In genomic region chr5:129584583-129585541, GRCm38 (mm10) we compare ENCODE assay signal across 8 mouse cellular contexts. TPM values are rescaled to one million over a fixed set of nuclear protein-coding genes. Genes with fewer than 3 reads are reported as not detected.
DNase-seq lines count a peak whose midpoint lies in the region; ATAC-seq and TF ChIP-seq lines count a peak whose summit lies in the region.

No protein-coding gene starts in this region.

- peak overlapping the region; percentile 28 for H3ac ChIP-seq in myocyte (ENCODE audit: control insufficient read depth, insufficient read length)

- DNase-seq in gastrocnemius, adult 2 months = peak; percentile 41
- no peak for DNase-seq in gastrocnemius, adult 8-10 months (ENCODE audit: low spot score in 2 of 2)
- DNase-seq in MN1 (ENCODE audit: low spot score) = peak; percentile 52
- peak; percentile 59 to 61 for DNase-seq in cerebellum, postnatal 36 days
- DNase-seq in limb, embryonic 14.5 days (ENCODE audit: low spot score) = no peak
- DNase-seq in thymus, adult 18-20 months = peak; percentile 28 to 41

- no peak for TF ChIP-seq POLR2A in limb, embryonic 14.5 days (IDR thresholded peaks at IDR 0.05; ENCODE audit: borderline replicate concordance, extremely low read depth, insufficient read depth, insufficient read length)
- TF ChIP-seq POLR2A in myocyte (IDR thresholded peaks at IDR 0.05; ENCODE audit: insufficient read length, low read depth) = no peak

- intact Hi-C loops in gastrocnemius, adult 2 months (cut with DNase I) = loop anchor here (2.0 kb wide), 1 partner anchor 196 kb away; no protein-coding TSS in a partner anchor

- under 1% methylated on average over 76 of the region's 76 CpGs for WGBS in heart, embryonic 16.5 days
- WGBS in limb, embryonic 14.5 days = under 1% methylated on average over 49 of the region's 76 CpGs

- H3K9ac ChIP-seq in heart, embryonic 16.5 days (ENCODE audit: low read length) = peak overlapping the region; percentile 70
- H3K9ac ChIP-seq in limb, embryonic 14.5 days (ENCODE audit: low read depth, low read length, severe bottlenecking) = peak overlapping the region; percentile 58

- no peaks in the 10 kb centered on the region for H3K79me2 ChIP-seq in myocyte (ENCODE audit: control insufficient read depth, insufficient read depth)

- H3K4me2 ChIP-seq in heart, embryonic 16.5 days (ENCODE audit: low read depth, low read length) = peak overlapping the region; percentile 100
- H3K4me2 ChIP-seq in limb, embryonic 14.5 days (replicated peaks; ENCODE audit: low read depth, low read length, severe bottlenecking) = peak overlapping the region; percentile 100
- peak overlapping the region; percentile 89 for H3K4me2 ChIP-seq in myocyte (ENCODE audit: low read depth)

- no peak; the same call in 1 of the 2 replicates for TF ChIP-seq CTCF in gastrocnemius, adult 2 months (IDR thresholded peaks at IDR 0.05)

- peak overlapping the region; percentile 89 for H3K27ac ChIP-seq in gastrocnemius, adult 2 months
- H3K27ac ChIP-seq in heart, embryonic 16.5 days (ENCODE audit: low read length) = no peak overlapping the region
- no peak overlapping the region for H3K27ac ChIP-seq in limb, embryonic 14.5 days (replicated peaks; ENCODE audit: low read depth, low read length)

- no peaks in the 10 kb centered on the region for H3K9me3 ChIP-seq in heart, embryonic 16.5 days (replicated peaks; ENCODE audit: control insufficient read depth, low read length)
- no peaks in the 10 kb centered on the region for H3K9me3 ChIP-seq in limb, embryonic 14.5 days (ENCODE audit: control insufficient read depth, low read length)

- peak overlapping the region; percentile 87 for H3K4me3 ChIP-seq in gastrocnemius, adult 2 months
- peak overlapping the region; percentile 76 for H3K4me3 ChIP-seq in heart, embryonic 16.5 days (ENCODE audit: low read length)
- peak overlapping the region; percentile 69 for H3K4me3 ChIP-seq in limb, embryonic 14.5 days (replicated peaks; ENCODE audit: low read length)
- H3K4me3 ChIP-seq in myocyte = peak overlapping the region; percentile 15

- no peaks in the 10 kb centered on the region for H3K36me3 ChIP-seq in heart, embryonic 16.5 days (ENCODE audit: control insufficient read depth, insufficient read depth)
- H3K36me3 ChIP-seq in limb, embryonic 14.5 days (ENCODE audit: control insufficient read depth, insufficient read depth, low read length) = no peaks in the 10 kb centered on the region
- H3K36me3 ChIP-seq in myocyte (ENCODE audit: control insufficient read depth, insufficient read depth) = no peaks in the 10 kb centered on the region

- ATAC-seq in heart, embryonic 16.5 days (replicated peaks; ENCODE audit: extremely low read depth, insufficient read depth, low FRiP score) = peak; percentile 6
- ATAC-seq in limb, embryonic 14.5 days (ENCODE audit: low FRiP score, low read depth) = no peak

- peaks cover 58% of the 10 kb centered on the region for H3K27me3 ChIP-seq in heart, embryonic 16.5 days (ENCODE audit: control insufficient read depth, insufficient read depth, low read length)
- peaks cover 32% of the 10 kb centered on the region for H3K27me3 ChIP-seq in limb, embryonic 14.5 days (ENCODE audit: control insufficient read depth, insufficient read depth, low read length)
- H3K27me3 ChIP-seq in myocyte (ENCODE audit: control insufficient read depth, insufficient read depth, insufficient read length) = peaks cover 74% of the 10 kb centered on the region

- peaks cover 16% of the 10 kb centered on the region for H3K4me1 ChIP-seq in heart, embryonic 16.5 days (ENCODE audit: control insufficient read depth, insufficient read depth, low read length)
- H3K4me1 ChIP-seq in limb, embryonic 14.5 days (ENCODE audit: control insufficient read depth, insufficient read depth, low read length) = peaks cover 10% of the 10 kb centered on the region

TF ChIP-seq in myocyte, 11 proteins besides CTCF, POLR2A, EP300 and RAD21:
- TF ChIP-seq MAX (IDR thresholded peaks at IDR 0.05; ENCODE audit: low read depth) = no peak
- TF ChIP-seq SRF (IDR thresholded peaks at IDR 0.05; ENCODE audit: control insufficient read depth, insufficient read length, low read depth) = no peak
- no peak for TF ChIP-seq E2F4 (IDR thresholded peaks at IDR 0.05; ENCODE audit: insufficient read depth)
- no peak for TF ChIP-seq MYOG (IDR thresholded peaks at IDR 0.05; ENCODE audit: control insufficient read depth in 1 of 3, insufficient read depth in 1 of 3, insufficient read length in 2 of 3, low read depth in 2 of 3)
- TF ChIP-seq TCF12 (IDR thresholded peaks at IDR 0.05; ENCODE audit: insufficient read depth, poor library complexity, severe bottlenecking) = no peak
- TF ChIP-seq MYOD1 (IDR thresholded peaks at IDR 0.05; ENCODE audit: control insufficient read depth in 1 of 3, insufficient read length in 2 of 3, low read depth in 2 of 3) = no peak
- TF ChIP-seq POLR2AphosphoS2 (IDR thresholded peaks at IDR 0.05; ENCODE audit: insufficient read length, low read depth) = no peak
- TF ChIP-seq CEBPB (IDR thresholded peaks at IDR 0.05; ENCODE audit: insufficient read depth, poor library complexity, severe bottlenecking) = no peak
- no peak for TF ChIP-seq TCF3 (IDR thresholded peaks at IDR 0.05; ENCODE audit: insufficient read length, low read depth)
- no peak for TF ChIP-seq REST (IDR thresholded peaks at IDR 0.05; ENCODE audit: insufficient read depth, insufficient read length)
- no peak for TF ChIP-seq USF1 (IDR thresholded peaks at IDR 0.05; ENCODE audit: low read depth)

RNA-seq across cellular contexts. Expression of gene Mmp17, which starts 0.9 kb away (rescaled TPM):
- total RNA-seq in gastrocnemius, adult 2 months (2021) = under 1 TPM; 0.26 to 0.39 TPM
- under 1 TPM; 0.22 to 0.58 (median 0.40) TPM for total RNA-seq in gastrocnemius, adult 8-10 months (2022)
- polyA plus RNA-seq in heart, embryonic 16.5 days (2015; fragmentation: Nextera tagmentation; extraction: Ambion mirVana) = 1.3 and 1.5 TPM in 2 replicates
- 2.4 and 2.8 TPM in 2 replicates for polyA plus RNA-seq in limb, embryonic 14.5 days (2012; rRNA removed)
- polyA plus RNA-seq in limb, embryonic 14.5 days (2014; fragmentation: Nextera tagmentation; extraction: Ambion mirVana) = 1.5 and 1.9 TPM in 2 replicates
- polyA plus RNA-seq in myocyte (2012; fragmentation: generic; extraction: Trizol) = 0.35 TPM

Comparison
In these comparisons a context has a peak if more than half of its experiments do, and no peak if none do; other contexts are left out.
1. DNase-seq: peak in gastrocnemius, adult 2 months (single experiment), MN1 (single experiment), cerebellum, postnatal 36 days (2 of 2) and thymus, adult 18-20 months (2 of 2); none in gastrocnemius, adult 8-10 months (0 of 2) and limb, embryonic 14.5 days (single experiment).
2. H3K4me3 ChIP-seq: peak in every context shown above with its lines; median percentile 87 in gastrocnemius, adult 2 months; 76 in heart, embryonic 16.5 days; 69 in limb, embryonic 14.5 days; 15 in myocyte.
3. Peak in every context shown above with its lines, with median percentiles within 50 percentile points of each other: H3K4me2 ChIP-seq.